Mouse (Mus musculus) Patski (cell line): ENCODE data around the gene Piwil1. TPM values are rescaled to one million over a fixed set of nuclear protein-coding genes. Genes with fewer than 3 reads are reported as not detected.

ENCODE experiments used
- ATAC-seq: fragments of 100-300 bp; one replicate; pipeline ENCODE4 v1.8.0; 2021
- CTCF ChIA-PET: fragments of 350-600 bp; sonication (Branson Sonifier 250); formaldehyde crosslinking; loops from one replicate; lab custom pipeline; 2022; ENCODE audit warnings: inconsistent platforms; lab: Charles Lee
- POLR2A ChIA-PET: fragments of 350-600 bp; sonication (Branson Sonifier 250); formaldehyde crosslinking; loops from one replicate; lab custom pipeline; 2022; ENCODE audit warnings: antibody characterized with exemption, inconsistent platforms; lab: Charles Lee
- DNase-seq: peaks from one replicate; pipeline ENCODE4 v3.0.0-alpha.2; 2011; ENCODE audit warnings: low read depth, low spot score
- H3K27me3 ChIP-seq: fragments of 371-371 bp; one replicate; pipeline ENCODE4 v1.5.1; 2021
- CTCF ChIP-seq: fragments of 100-300 bp; IDR thresholded peaks from one replicate; pipeline ENCODE4 v1.5.1; 2021
- in situ Hi-C: fragments of 300-500 bp; cut with MboI; formaldehyde crosslinking; loops from 3 replicates; pipeline ENCODE4 v1.11.1; 2018; ENCODE audit warnings: low pct_unique_long_range_greater_than_20kb, mixed read lengths
- polyA plus RNA-seq: library from polyadenylated mRNA; unstranded; gene quantifications from one replicate; pipeline ENCODE4 v1.2.3, GENCODE M21; 2021

Piwil1 gene
- polyA plus RNA-seq, 1 experiment from 2014 or later, result not detected

- H3K27me3 ChIP-seq, result no peaks in the 10 kb centered on the region
- TF ChIP-seq CTCF, result no peak
- in situ Hi-C loops, result no loop called here
- CTCF ChIA-PET, result no interaction called here
- DNase-seq, result no peak
- POLR2A ChIA-PET, result no interaction called here
- ATAC-seq, result no peak
Measured at GRCm38 (mm10) chr5:128684621-128685020, 17.7 kb upstream of the Piwil1 start.

GRCm38 (mm10) chr5:128687139-128687538, 15.2 kb upstream of the Piwil1 start:
- peak; percentile 13 for TF ChIP-seq CTCF
- ChIA-PET CTCF (interaction anchor here (1.1 kb wide), 1 partner anchor 11 kb away, joined by 3 read pairs; no protein-coding TSS in a partner anchor), POLR2A (no interaction called here)
- DNase-seq (no peak), ATAC-seq (no peak)
- no peaks in the 10 kb centered on the region for H3K27me3 ChIP-seq
- in situ Hi-C loops, result no loop called here

GRCm38 (mm10) chr5:128694107-128694506, 8.2 kb upstream of the Piwil1 start:
- CTCF ChIA-PET, result no interaction called here
- no peak for TF ChIP-seq CTCF
- DNase-seq, result no peak
- H3K27me3 ChIP-seq, result no peaks in the 10 kb centered on the region
- ATAC-seq, result no peak
- in situ Hi-C loops, result no loop called here
- POLR2A ChIA-PET, result no interaction called here

GRCm38 (mm10) chr5:128694611-128695325, 7.6 kb upstream of the Piwil1 start:
- ChIA-PET POLR2A (no interaction called here), CTCF (no interaction called here)
- no peaks in the 10 kb centered on the region for H3K27me3 ChIP-seq
- in situ Hi-C loops, result no loop called here
- no peak for ATAC-seq
- no peak for TF ChIP-seq CTCF
- no peak for DNase-seq

- no peak for DNase-seq
- TF ChIP-seq CTCF, result no peak
- no peaks in the 10 kb centered on the region for H3K27me3 ChIP-seq
- in situ Hi-C loops, result no loop called here
- ChIA-PET CTCF (no interaction called here), POLR2A (no interaction called here)
- ATAC-seq, result no peak
Measured at GRCm38 (mm10) chr5:128696824-128697223, 5.5 kb upstream of the Piwil1 start.

- in situ Hi-C loops, result no loop called here
- ChIA-PET CTCF (no interaction called here), POLR2A (no interaction called here)
- ATAC-seq (no peak), DNase-seq (no peak)
- no peak for TF ChIP-seq CTCF
- no peaks in the 10 kb centered on the region for H3K27me3 ChIP-seq
Measured at GRCm38 (mm10) chr5:128700716-128701115, 1.6 kb upstream of the Piwil1 start.

GRCm38 (mm10) chr5:128703688-128704087, 1.4 kb downstream of the Piwil1 start:
- DNase-seq (no peak), ATAC-seq (no peak)
- H3K27me3 ChIP-seq, result no peaks in the 10 kb centered on the region
- in situ Hi-C loops, result no loop called here
- ChIA-PET POLR2A (no interaction called here), CTCF (no interaction called here)
- no peak for TF ChIP-seq CTCF

- CTCF ChIA-PET, result no interaction called here
- no peaks in the 10 kb centered on the region for H3K27me3 ChIP-seq
- DNase-seq (no peak), ATAC-seq (no peak)
- TF ChIP-seq CTCF, result no peak
- POLR2A ChIA-PET, result no interaction called here
- in situ Hi-C loops, result no loop called here
Measured at GRCm38 (mm10) chr5:128704134-128704904, 2.0 kb downstream of the Piwil1 start.

- ChIA-PET CTCF (no interaction called here), POLR2A (no interaction called here)
- in situ Hi-C loops, result no loop called here
- no peaks in the 10 kb centered on the region for H3K27me3 ChIP-seq
- DNase-seq (no peak), ATAC-seq (no peak)
- no peak for TF ChIP-seq CTCF
Measured at GRCm38 (mm10) chr5:128706467-128706866, 4.1 kb downstream of the Piwil1 start.

GRCm38 (mm10) chr5:128707271-128707670, 4.9 kb downstream of the Piwil1 start:
- POLR2A ChIA-PET, result no interaction called here
- in situ Hi-C loops, result no loop called here
- CTCF ChIA-PET, result no interaction called here
- TF ChIP-seq CTCF, result no peak
- no peaks in the 10 kb centered on the region for H3K27me3 ChIP-seq
- DNase-seq (no peak), ATAC-seq (no peak)

- in situ Hi-C loops, result no loop called here
- no peak for TF ChIP-seq CTCF
- DNase-seq, result no peak
- no peak for ATAC-seq
- ChIA-PET POLR2A (no interaction called here), CTCF (no interaction called here)
- no peaks in the 10 kb centered on the region for H3K27me3 ChIP-seq
Measured at GRCm38 (mm10) chr5:128708929-128709328, 6.6 kb downstream of the Piwil1 start.
